Mouse (Mus musculus): ENCODE measurements around the gene D630045J12Rik.
A peak's percentile ranks its signal among the peaks of the same experiment; 100 is the strongest.

The D630045J12Rik gene

GRCm38 (mm10) chr6:38194046-38194445, 59.8 kb downstream of the D630045J12Rik start:
- DNase-seq (ENCODE audit: low read depth, low spot score): no peak

DNA sequence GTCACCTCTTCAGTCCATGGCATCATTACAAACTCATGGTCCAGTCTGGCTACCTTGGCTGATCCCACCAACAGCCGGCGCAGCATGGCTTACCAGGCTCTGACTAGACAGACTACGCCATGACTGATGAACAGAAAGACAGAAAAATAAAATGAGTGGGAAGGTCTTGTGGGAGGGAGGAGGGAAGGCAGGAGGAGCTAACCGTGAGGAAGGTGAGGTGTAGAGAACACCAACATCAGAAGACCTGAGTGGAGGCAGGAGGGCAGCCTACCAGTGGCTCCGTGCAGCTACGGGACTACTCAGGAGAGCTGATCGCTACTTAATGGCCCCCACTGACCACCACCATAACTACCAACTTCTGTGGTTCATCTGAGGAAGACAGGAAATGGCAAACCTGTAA, 60.9 kb downstream of the D630045J12Rik start:
- no peak for DNase-seq (ENCODE audit: low read depth, low spot score)

GRCm38 (mm10) chr6:38186312-38186950, 67.4 kb downstream of the D630045J12Rik start:
- no peak for DNase-seq (ENCODE audit: low read depth, low spot score)

- DNase-seq (ENCODE audit: low read depth, low spot score): no peak
Measured at GRCm38 (mm10) chr6:38184791-38185190, 69.0 kb downstream of the D630045J12Rik start.

GRCm38 (mm10) chr6:38181756-38182318, 72.0 kb downstream of the D630045J12Rik start:
- DNase-seq (ENCODE audit: low read depth, low spot score): no peak

DNA sequence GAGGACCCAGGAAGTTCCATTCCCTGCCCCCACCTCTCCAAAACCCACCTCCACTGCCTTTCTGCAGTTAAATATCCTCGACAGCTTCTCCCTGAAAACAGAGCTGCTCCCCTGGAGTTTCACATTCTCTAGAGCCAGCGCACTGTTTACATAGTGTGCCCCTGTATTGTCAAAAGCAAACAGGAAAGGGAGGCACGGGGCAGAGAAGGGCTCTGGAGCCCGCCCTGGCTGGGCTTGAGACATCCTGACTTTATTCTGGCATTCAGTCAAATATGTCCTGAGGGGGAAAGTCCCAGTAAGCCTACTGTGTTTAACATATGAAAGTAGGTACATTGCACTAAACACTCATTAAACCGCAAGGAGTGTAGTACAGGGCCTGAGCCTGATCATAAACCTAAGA, 73.1 kb downstream of the D630045J12Rik start:
- DNase-seq (ENCODE audit: low read depth, low spot score): no peak

DNA sequence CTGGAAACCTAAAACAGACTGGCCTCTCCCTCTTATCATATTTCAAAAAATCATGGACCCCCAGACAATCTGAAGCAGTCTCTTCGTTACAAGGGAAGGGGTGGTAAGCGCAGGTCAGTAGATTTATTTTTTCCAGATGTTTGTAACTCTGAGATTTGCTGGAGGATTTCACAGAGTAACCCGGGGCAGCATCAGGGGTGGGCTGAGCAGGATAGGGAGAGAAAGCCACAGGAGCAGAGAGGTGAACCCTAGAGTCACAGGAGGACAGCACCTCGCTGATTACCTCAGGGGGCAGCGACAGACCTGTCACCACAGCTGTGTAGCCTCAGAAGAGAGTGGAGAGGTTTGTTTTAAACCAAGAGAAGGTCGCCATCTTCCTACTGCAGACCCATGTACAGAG, 88.4 kb downstream of the D630045J12Rik start:
- DNase-seq (ENCODE audit: low read depth, low spot score): no peak

DNA sequence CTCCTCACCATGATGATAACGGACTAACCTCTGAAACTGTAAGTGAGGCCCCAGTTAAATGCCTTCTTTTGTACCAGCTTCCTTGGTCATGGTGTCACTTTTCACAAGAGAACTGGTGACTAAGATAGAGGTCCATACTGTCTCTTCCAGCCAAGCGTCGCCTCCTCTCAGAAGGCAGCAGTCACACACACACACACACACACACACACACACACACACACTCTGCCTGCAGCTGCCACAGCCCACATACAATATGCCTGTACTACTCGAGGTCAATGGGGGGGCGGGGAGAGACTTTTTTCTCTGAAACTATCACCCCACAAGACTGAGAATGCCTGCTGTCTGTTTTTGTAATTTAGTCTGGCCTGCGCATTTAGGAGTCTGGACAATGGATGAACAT, 89.1 kb downstream of the D630045J12Rik start:
- DNase-seq (ENCODE audit: low read depth, low spot score): no peak

DNA sequence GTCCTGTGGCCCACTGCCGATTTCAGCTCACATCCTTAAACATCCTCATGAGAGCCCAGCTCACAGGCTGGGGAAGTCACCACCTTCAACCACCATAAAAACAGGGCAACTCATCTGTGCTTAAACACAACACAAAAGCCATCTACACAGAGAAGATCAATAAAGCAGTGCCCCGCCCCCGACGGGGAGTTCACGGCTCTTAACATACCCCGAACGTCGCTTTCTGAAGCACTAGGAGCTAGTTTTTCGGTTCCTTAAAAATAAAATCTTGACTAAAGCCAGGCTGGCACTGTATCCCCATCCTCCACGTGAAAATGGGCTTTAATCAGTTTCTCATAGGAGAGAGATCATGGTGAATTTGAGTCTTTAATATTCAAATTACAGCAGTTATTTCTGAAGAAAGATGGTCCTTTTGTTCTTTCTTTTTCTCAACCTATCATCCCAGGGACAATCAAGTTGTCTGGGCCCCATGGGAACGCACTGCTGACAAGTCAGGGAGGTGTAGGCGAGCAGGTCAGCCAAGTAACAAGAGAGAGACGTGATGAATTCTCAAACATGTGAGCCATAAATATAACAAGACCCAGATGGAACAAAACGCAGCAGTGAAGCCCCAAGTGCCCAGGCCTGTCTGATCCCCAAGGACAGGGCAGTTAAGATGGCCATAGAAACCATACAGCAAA, 90.8 kb downstream of the D630045J12Rik start:
- DNase-seq (ENCODE audit: low read depth, low spot score): no peak

GRCm38 (mm10) chr6:38160556-38160955, 93.3 kb downstream of the D630045J12Rik start:
- DNase-seq (ENCODE audit: low read depth, low spot score): no peak

DNA sequence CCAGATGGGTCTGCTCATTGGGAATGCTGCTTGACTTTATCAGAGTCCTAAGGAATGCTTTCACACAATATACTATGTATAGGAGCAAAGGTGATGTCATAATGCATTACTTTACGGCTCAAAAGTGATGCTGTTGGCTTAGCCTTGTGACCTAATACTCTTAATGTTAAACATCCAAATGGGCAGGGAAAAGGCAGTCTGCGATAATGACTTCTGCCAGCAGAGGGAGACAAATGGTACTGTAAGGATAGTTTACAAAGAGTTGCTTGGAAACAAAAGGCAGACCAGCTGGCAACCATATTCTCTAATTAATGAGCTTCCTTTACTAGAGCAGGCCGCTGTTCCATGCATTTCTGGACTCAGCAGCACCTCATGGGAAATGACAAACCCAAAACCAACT, 93.7 kb downstream of the D630045J12Rik start:
- DNase-seq (ENCODE audit: low read depth, low spot score): peak; percentile 83

GRCm38 (mm10) chr6:38159576-38159975, 94.2 kb downstream of the D630045J12Rik start:
- no peak for DNase-seq (ENCODE audit: low read depth, low spot score)

DNA sequence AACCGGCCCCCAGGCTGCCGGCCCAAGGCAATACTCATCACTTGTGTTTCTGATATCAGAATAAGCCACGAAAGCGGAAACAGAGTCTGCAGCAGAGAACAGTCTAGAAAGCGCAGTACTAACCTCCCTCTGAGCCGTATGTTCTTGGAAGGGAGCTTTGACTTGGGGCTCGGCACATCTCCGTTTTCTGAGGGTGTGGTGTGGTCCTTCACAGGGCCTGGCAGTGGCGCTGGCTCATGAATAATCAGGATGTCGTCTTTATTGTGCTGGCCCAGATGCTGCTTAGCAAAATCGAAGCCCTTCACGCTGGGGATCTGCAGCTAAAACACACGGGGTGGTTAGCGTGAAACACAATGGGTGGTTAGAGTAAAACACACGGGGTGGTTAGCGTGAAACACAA, 95.9 kb downstream of the D630045J12Rik start:
- no peak for DNase-seq (ENCODE audit: low read depth, low spot score)

- no peak for DNase-seq (ENCODE audit: low read depth, low spot score)
Measured at GRCm38 (mm10) chr6:38156204-38156603, 97.6 kb downstream of the D630045J12Rik start.

DNA sequence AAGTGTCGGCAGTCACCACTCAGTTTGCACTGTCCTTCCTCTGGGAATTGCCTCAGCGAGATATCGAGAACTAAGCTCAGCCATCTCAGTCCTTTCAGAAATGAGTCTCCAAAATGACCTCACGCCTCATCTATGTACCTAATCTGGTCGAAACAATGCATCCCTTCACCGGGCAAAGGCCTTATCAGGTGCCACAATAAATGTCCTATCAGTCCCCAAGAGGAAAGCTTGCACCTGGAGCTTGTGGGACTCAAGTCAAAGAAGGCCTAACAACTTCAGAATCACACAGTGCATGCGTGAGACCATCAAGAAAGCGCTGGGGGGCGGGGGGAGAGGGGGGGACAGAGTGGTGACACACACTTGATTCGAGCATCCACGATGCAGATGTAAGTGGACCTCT, 101.5 kb downstream of the D630045J12Rik start:
- DNase-seq (ENCODE audit: low read depth, low spot score): no peak

- no peak for DNase-seq (ENCODE audit: low read depth, low spot score)
Measured at GRCm38 (mm10) chr6:38149483-38149882, 104.3 kb downstream of the D630045J12Rik start.

GRCm38 (mm10) chr6:38148626-38149025, 105.2 kb downstream of the D630045J12Rik start:
- no peak for DNase-seq (ENCODE audit: low read depth, low spot score)

- no peak for DNase-seq (ENCODE audit: low read depth, low spot score)
Measured at GRCm38 (mm10) chr6:38147301-38147700, 106.5 kb downstream of the D630045J12Rik start.

- DNase-seq (ENCODE audit: low read depth, low spot score): no peak
Measured at GRCm38 (mm10) chr6:38145463-38146065, 108.2 kb downstream of the D630045J12Rik start.

- DNase-seq (ENCODE audit: low read depth, low spot score): no peak
Measured at GRCm38 (mm10) chr6:38144161-38144998, 109.4 kb downstream of the D630045J12Rik start.

DNA sequence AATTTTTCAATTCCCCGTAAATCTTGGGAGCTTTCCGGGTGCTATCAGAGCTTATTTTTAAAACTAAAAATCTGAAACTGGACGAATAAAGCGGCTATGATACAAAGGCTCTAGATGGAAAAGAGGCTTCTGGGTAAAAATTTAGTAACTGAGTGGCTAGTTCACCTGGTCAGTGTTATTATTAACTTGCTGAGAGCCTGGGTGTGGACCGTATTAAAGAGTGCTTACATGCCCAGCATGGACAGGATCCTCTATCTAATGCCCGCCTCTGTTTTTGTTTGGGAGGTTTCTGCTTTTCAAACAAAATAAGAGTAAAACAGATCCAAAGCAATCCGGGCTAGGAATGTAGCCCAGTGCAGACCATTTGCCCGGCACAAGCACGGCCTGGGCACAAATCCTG, 113.4 kb downstream of the D630045J12Rik start:
- DNase-seq (ENCODE audit: low read depth, low spot score): no peak

- DNase-seq (ENCODE audit: low read depth, low spot score): no peak
Measured at GRCm38 (mm10) chr6:38139086-38139485, 114.7 kb downstream of the D630045J12Rik start.

All from embryo, embryonic 11.5 days (tissue).